Mouse (Mus musculus) erythroblast, embryonic 14.5 days (primary cell): Measurements from ENCODE around the gene Abca9. TPM values are rescaled to one million over a fixed set of nuclear protein-coding genes. Genes with fewer than 3 reads are reported as not detected.

Source experiments
- H3K27me3 ChIP-seq: 2 replicates; pipeline ENCODE4 v1.6.1; 2012; ENCODE audit warnings: inconsistent platforms; ENCODE audit not compliant: control insufficient read depth
- H3K36me3 ChIP-seq: 2 replicates; pipeline ENCODE4 v1.6.1; 2012; ENCODE audit warnings: mild to moderate bottlenecking, inconsistent platforms; ENCODE audit not compliant: control insufficient read depth
- H3K4me1 ChIP-seq: 2 replicates; pipeline ENCODE4 v1.6.1; 2012; ENCODE audit warnings: inconsistent platforms; ENCODE audit not compliant: control insufficient read depth
- H3K4me3 ChIP-seq: replicated peaks from 2 replicates; pipeline ENCODE3; 2012; ENCODE audit warnings: moderate library complexity, mild to moderate bottlenecking, inconsistent platforms
- H3K9me3 ChIP-seq: 2 replicates; pipeline ENCODE4 v1.6.1; 2012; ENCODE audit warnings: low read length, inconsistent platforms, mixed read lengths; ENCODE audit not compliant: control insufficient read depth
- GATA1 ChIP-seq: IDR thresholded peaks from 2 replicates; pipeline ENCODE4 v1.6.1; 2012; ENCODE audit warnings: low read length, inconsistent platforms, mixed read lengths
- TAL1 ChIP-seq: IDR thresholded peaks from 3 replicates; pipeline ENCODE4 v1.6.1; 2012; ENCODE audit warnings: low read length, inconsistent platforms, mixed read lengths
- polyA plus RNA-seq: library from polyadenylated mRNA; stranded (reverse); fragments of >175 nt; gene quantifications from 2 replicates; pipeline ENCODE4 v1.2.3, GENCODE M21; 2012

Gene Abca9
- polyA plus RNA-seq = not detected in 2 replicates

DNA sequence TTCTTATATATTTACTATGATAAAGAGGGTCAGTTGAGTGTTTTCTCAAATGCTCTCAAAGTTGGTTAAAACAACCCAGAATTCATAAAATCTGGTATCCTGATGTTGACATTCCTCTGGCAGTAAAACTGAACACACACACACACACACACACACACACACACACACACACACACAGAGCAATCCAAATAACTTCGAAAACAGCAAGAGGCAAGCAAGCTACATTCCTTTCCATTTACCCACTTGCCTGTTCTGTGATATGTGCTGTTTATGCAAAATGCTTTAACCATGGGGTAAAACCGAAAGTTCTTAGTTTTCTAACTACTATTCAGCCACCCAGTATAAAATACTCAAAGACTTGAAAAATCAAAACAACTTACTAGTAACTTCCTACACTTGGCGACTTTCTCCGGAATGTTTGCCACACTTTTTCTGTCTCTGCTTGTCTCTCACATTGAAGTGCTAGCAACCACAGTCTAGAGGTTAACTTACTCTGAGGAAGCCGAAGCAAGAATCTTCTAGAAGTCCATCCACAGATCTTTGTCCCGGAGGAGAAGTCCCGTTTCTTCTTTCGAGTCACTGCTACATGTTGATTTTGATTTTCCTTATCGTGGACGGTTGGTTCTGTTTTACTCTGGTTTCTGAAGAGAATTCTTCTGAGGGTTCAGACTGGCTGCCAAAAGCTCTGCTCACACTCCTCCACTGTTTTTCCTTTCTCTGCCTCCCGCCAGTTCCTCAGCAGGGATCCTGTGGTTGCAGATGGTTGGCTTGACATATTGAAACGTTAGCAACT, at the start of gene Abca9:
TSS of gene Abca9 (minus strand) at position 738 of the 793 bp plus-strand sequence.
- H3K4me1 ChIP-seq = peaks cover 2% of the 10 kb centered on the region; the same call in 1 of the 2 replicates
- no peak for TF ChIP-seq TAL1
- no peak for TF ChIP-seq GATA1
- peaks cover 6% of the 10 kb centered on the region for H3K9me3 ChIP-seq
- no peak within 1 kb of the TSS for H3K4me3 ChIP-seq
- H3K27me3 ChIP-seq = no peaks in the 10 kb centered on the region
- H3K36me3 ChIP-seq = no peaks in the 10 kb centered on the region

DNA sequence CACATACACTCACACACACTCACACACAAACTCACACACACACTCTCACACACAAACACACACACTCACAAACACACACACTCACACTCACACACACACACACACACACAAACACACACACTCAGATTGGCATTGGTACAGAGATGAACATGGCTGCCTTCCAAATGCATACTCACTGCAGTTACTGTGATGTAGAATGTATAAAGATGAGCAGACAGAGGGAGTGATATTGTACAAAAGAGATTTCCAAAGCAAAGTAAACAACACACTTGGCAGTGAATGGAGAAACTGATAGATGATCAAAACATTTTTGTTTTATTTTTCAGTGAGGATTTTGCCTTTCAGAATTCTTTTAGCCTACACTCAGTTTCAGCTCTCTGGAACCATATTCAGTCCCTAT, 49.1 kb upstream of the Abca9 start:
- TF ChIP-seq TAL1 (no peak), GATA1 (no peak)
- no peaks in the 10 kb centered on the region for H3K27me3 ChIP-seq
- no peaks in the 10 kb centered on the region for H3K36me3 ChIP-seq
- H3K4me1 ChIP-seq = no peaks in the 10 kb centered on the region
- no peaks in the 10 kb centered on the region for H3K9me3 ChIP-seq
- H3K4me3 ChIP-seq = no peak overlapping the region

DNA sequence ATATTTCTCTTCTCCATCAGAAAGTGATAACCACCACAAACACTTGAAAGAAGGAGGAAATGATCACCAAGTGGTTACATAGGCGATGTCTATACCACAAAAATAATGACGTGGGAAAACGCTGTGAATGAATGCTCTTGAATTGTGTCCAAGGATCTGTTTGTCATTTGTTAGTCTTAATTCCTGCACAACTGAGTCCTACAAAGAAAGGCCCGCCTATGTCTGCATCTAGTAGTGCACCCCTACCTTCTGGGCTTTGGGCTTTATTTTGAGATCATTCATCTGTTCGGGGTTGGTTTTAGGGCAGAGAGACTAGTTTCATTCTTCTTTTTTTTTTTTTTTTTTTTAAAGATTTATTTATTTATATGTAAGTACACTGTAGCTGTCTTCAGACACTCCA, 35.9 kb upstream of the Abca9 start:
- no peaks in the 10 kb centered on the region for H3K4me1 ChIP-seq
- TF ChIP-seq GATA1 (no peak), TAL1 (no peak)
- H3K27me3 ChIP-seq = no peaks in the 10 kb centered on the region
- H3K4me3 ChIP-seq = no peak overlapping the region
- H3K36me3 ChIP-seq = no peaks in the 10 kb centered on the region
- H3K9me3 ChIP-seq = no peaks in the 10 kb centered on the region

DNA sequence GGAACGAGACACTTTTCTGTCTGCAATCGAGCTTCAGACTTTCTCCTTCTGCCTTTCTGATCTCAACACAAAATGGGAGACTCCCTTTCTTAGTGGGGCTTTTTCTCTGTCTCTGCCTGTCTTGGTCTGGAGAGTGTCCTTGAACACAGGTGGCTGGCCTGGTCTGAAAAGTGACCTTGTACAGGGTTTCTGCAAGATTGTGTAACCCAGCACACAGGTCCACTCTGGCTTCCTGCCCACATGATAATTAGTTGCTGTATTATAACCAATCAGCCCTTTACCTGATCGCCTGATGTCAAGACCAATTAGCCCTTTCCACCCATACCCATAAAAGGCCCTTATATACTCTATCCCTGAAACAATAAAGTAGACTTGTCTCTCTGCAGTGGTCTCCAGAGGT, 30.9 kb upstream of the Abca9 start:
- Histone ChIP-seq H3K36me3 (no peaks in the 10 kb centered on the region), H3K4me3 (no peak overlapping the region), H3K9me3 (no peaks in the 10 kb centered on the region), H3K4me1 (no peaks in the 10 kb centered on the region), H3K27me3 (no peaks in the 10 kb centered on the region)
- no peak for TF ChIP-seq GATA1
- TF ChIP-seq TAL1 = no peak

DNA sequence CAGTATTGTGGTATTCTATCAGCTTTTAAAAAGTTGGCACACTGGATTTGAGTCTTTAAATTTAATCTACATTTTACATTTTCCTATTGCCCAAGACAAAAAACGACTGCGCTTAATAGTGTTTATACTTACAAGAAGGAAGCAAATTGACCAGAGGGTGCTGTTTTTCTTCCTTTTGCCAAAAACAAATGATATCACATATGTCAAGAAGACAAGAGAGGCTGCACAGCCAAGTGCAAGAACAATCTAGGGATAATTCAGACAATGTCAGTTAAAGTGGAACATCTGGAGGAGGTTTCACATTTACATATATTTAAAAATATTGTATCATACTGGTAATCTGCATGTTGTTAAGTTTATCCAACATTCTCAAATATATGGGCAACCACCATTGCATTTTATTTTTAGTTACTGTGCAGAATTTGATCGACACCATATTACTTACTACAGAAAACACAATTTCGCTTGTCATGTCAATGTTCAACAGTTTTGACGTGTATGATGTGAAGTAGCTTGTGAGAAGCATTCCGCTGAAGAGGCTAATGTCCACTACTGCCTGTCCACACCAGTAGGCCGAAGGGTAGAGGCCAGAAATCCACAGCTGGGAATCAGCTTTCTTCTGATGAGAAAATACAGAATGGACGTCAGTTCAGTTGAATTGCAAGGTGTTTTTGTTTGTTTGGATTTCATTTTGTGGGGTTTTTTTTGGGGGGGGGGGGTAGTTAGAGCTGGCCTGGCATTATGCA, 28.7 kb upstream of the Abca9 start:
- Histone ChIP-seq H3K4me1 (no peaks in the 10 kb centered on the region), H3K9me3 (no peaks in the 10 kb centered on the region), H3K4me3 (no peak overlapping the region), H3K27me3 (no peaks in the 10 kb centered on the region), H3K36me3 (no peaks in the 10 kb centered on the region)
- TF ChIP-seq GATA1 (no peak), TAL1 (no peak)

DNA sequence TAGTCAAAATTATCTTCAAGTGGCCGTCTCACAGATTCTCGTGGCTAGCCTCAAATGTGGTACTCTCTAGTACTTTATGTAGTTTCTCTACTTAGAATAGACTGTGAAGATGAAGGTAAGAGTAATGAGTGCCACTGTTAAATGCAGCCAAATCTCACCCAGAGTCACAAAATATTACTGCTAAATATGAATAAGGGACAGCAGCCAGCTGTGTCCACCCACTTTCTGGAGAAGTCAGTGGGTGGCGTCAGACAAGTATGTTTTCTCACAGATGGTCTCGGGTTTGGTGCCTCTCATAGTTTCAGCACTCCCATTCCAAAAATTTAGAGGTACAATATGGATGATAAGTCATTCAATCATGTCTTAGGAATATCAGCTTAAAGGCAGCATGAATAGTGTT, 27.3 kb upstream of the Abca9 start:
- Histone ChIP-seq H3K4me3 (no peak overlapping the region), H3K27me3 (no peaks in the 10 kb centered on the region), H3K36me3 (no peaks in the 10 kb centered on the region), H3K9me3 (no peaks in the 10 kb centered on the region), H3K4me1 (no peaks in the 10 kb centered on the region)
- TF ChIP-seq TAL1 = no peak
- no peak for TF ChIP-seq GATA1

DNA sequence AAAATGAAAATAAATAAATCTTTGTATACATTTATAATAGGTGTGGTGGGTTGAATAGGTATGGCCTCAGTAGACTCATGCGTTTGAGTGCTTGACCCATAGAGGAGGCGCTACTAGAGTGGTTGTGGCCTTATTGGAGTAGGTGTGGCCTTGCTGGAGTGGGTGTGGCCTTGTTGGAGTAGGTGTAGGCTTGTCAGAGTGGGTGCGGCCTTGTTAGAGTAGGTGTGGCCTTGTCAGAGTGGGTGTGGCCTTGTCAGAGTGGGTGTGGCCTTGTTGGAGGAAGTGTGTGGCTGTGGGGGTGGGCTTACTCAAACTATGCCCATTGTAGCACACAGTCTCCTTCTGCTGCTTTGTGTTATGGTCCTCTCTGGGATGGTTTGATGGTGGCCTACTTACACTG, 3.2 kb upstream of the Abca9 start:
- Histone ChIP-seq H3K36me3 (no peaks in the 10 kb centered on the region), H3K27me3 (no peaks in the 10 kb centered on the region), H3K9me3 (peaks cover 6% of the 10 kb centered on the region), H3K4me1 (peaks cover 2% of the 10 kb centered on the region; the same call in 1 of the 2 replicates), H3K4me3 (no peak overlapping the region)
- TF ChIP-seq TAL1 (no peak), GATA1 (no peak)

DNA sequence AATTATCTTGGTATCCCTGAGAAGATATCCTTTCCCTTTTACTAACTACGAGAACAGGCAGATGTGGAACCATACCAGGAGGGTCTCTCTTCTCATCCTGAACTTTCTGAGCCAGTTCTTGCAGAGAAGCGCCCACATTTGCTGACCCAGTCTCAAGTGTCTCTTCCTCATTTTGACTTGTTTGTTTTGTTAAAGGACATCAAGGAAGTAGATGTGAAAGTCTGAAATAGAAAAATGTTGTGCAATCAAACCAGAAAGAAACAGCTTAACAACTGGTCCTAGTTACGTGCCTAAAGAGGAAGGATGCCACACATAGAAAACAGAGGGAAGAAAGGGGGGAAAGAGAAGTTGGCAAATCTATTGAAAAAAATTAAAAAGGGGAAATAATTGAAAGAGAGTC, 2.2 kb downstream of the Abca9 start:
- H3K9me3 ChIP-seq = no peaks in the 10 kb centered on the region
- H3K27me3 ChIP-seq = no peaks in the 10 kb centered on the region
- no peak overlapping the region for H3K4me3 ChIP-seq
- TF ChIP-seq GATA1 (no peak), TAL1 (no peak)
- H3K4me1 ChIP-seq = no peaks in the 10 kb centered on the region
- no peaks in the 10 kb centered on the region for H3K36me3 ChIP-seq

DNA sequence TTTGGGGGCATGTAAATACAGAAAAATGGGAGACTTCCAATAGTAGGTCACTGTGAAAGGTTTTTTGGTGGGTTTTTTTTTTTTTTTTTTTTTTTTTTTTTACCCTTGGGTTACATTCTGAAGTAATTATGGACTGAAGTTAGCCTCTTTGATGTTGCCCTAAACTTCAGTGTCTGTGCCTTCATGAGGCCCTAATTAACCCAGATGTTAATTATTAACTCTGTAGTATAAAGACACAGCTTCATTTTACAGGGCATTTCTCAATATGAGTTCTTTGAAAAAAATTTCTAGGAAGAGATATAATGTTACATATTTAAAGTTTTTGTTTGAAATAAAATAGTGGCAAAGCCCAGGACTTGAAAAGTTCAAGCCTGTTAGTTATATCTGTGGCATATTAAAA, 2.6 kb downstream of the Abca9 start:
- TF ChIP-seq GATA1 (no peak), TAL1 (no peak)
- Histone ChIP-seq H3K36me3 (no peaks in the 10 kb centered on the region), H3K4me3 (no peak overlapping the region), H3K9me3 (no peaks in the 10 kb centered on the region), H3K4me1 (no peaks in the 10 kb centered on the region), H3K27me3 (no peaks in the 10 kb centered on the region)
